Mouse (Mus musculus): ENCODE results near the gene Plpp2. TPM values are rescaled to one million over a fixed set of nuclear protein-coding genes. Genes with fewer than 3 reads are reported as not detected.

Gene Plpp2
- polyA plus RNA-seq, 1 experiment = 0.04 TPM

- no peak for TF ChIP-seq GATA1 (IDR thresholded peaks at IDR 0.05; ENCODE audit: low read length)
Measured at GRCm38 (mm10) chr10:79525456-79526325, 7.9 kb downstream of the Plpp2 start.

- no peak for TF ChIP-seq GATA1 (IDR thresholded peaks at IDR 0.05; ENCODE audit: low read length)
Measured at GRCm38 (mm10) chr10:79524433-79524832, 9.2 kb downstream of the Plpp2 start.

- TF ChIP-seq GATA1 (IDR thresholded peaks at IDR 0.05; ENCODE audit: low read length) = no peak
Measured at GRCm38 (mm10) chr10:79506709-79507108, 26.9 kb downstream of the Plpp2 start.

- no peak for TF ChIP-seq GATA1 (IDR thresholded peaks at IDR 0.05; ENCODE audit: low read length)
Measured at GRCm38 (mm10) chr10:79502830-79503644, 30.6 kb downstream of the Plpp2 start.

GRCm38 (mm10) chr10:79496701-79497288, 36.8 kb downstream of the Plpp2 start:
- TF ChIP-seq GATA1 (IDR thresholded peaks at IDR 0.05; ENCODE audit: low read length) = no peak

- TF ChIP-seq GATA1 (IDR thresholded peaks at IDR 0.05; ENCODE audit: low read length) = no peak
Measured at GRCm38 (mm10) chr10:79495886-79496285, 37.7 kb downstream of the Plpp2 start.

Other genes starting within 250 kb of the Plpp2 start
- gene Vmn2r82, start 177.3 kb downstream of the Plpp2 start, polyA plus RNA-seq (2012) = not detected in 2 replicates
- not detected in 2 replicates for gene Vmn2r83, start 65.1 kb downstream of the Plpp2 start, polyA plus RNA-seq (2012)
- gene Mier2, start 21.4 kb upstream of the Plpp2 start, polyA plus RNA-seq (2012) = 0.05 TPM in 1 of 2 replicates, not detected in the other
- gene Theg, start 53.5 kb upstream of the Plpp2 start, polyA plus RNA-seq (2012) = not detected in 2 replicates
- not detected in 2 replicates for gene C2cd4c, start 80.2 kb upstream of the Plpp2 start, polyA plus RNA-seq (2012)
- gene Shc2, start 104.1 kb upstream of the Plpp2 start, polyA plus RNA-seq (2012) = not detected in 2 replicates
- gene Odf3l2, start 111.9 kb upstream of the Plpp2 start, polyA plus RNA-seq (2012) = not detected in 2 replicates
- not detected in 2 replicates for gene Madcam1, start 130.8 kb upstream of the Plpp2 start, polyA plus RNA-seq (2012)
- 119 and 126 TPM in 2 replicates for gene Tpgs1, start 135.6 kb upstream of the Plpp2 start, polyA plus RNA-seq (2012)
- gene Cdc34, start 148.4 kb upstream of the Plpp2 start, polyA plus RNA-seq (2012) = 540 and 646 TPM in 2 replicates
- gene Gzmm, start 155.2 kb upstream of the Plpp2 start, polyA plus RNA-seq (2012) = 0.25 and 0.30 TPM in 2 replicates
- gene Bsg, start 170.7 kb upstream of the Plpp2 start, polyA plus RNA-seq (2012) = 834 and 1,207 TPM in 2 replicates
- gene Hcn2, start 182.8 kb upstream of the Plpp2 start, polyA plus RNA-seq (2012) = 0.49 and 0.78 TPM in 2 replicates
- gene Polrmt, start 212.8 kb upstream of the Plpp2 start, polyA plus RNA-seq (2012) = 52.0 and 53.1 TPM in 2 replicates
- gene Fgf22, start 221.3 kb upstream of the Plpp2 start, polyA plus RNA-seq (2012) = not detected in 2 replicates
- gene Rnf126, start 233.2 kb upstream of the Plpp2 start, polyA plus RNA-seq (2012) = 373 and 414 TPM in 2 replicates
- gene Fstl3, start 243.5 kb upstream of the Plpp2 start, polyA plus RNA-seq (2012) = 0.06 and 0.11 TPM in 2 replicates